Mouse (Mus musculus): ENCODE results near the gene Prkrip1. TPM values are rescaled to one million over a fixed set of nuclear protein-coding genes. Genes with fewer than 3 reads are reported as not detected.
"Not testable (repeated sequence)": the region's sequence is repeated elsewhere in the genome, so short reads cannot be mapped to it uniquely, and the experiment has no call there.

Prkrip1 gene
- polyA plus RNA-seq, 1 experiment from 2014 or later, result 51.3 TPM

GRCm38 (mm10) chr5:136230348-136231035 lies 31.7 kb upstream of the Prkrip1 start:
- H3K9ac ChIP-seq, result no peak overlapping the region
- WGBS, result 74% methylated on average over 4 of the region's 4 CpGs
- H3K27ac ChIP-seq, result no peak overlapping the region
- no peak for ATAC-seq (replicated peaks; ENCODE audit: low FRiP score)
- H3K4me2 ChIP-seq, result no peak overlapping the region
- H3K4me3 ChIP-seq (replicated peaks), result no peak overlapping the region
- no peaks in the 10 kb centered on the region for H3K9me3 ChIP-seq (replicated peaks)
- peaks cover 17% of the 10 kb centered on the region for H3K36me3 ChIP-seq
- peaks cover 7% of the 10 kb centered on the region; the same call in 1 of the 2 replicates for H3K4me1 ChIP-seq
- H3K27me3 ChIP-seq, result peaks cover 8% of the 10 kb centered on the region; the same call in 1 of the 2 replicates

GRCm38 (mm10) chr5:136226246-136226876 lies 27.6 kb upstream of the Prkrip1 start:
- 0 out of 2 replicates have a peak, but pooled peaks cover under 1% of the 10 kb centered on the region for H3K27me3 ChIP-seq
- no peak overlapping the region for H3K4me3 ChIP-seq (replicated peaks)
- H3K27ac ChIP-seq, result no peak overlapping the region
- WGBS, result 76% methylated on average over 7 of the region's 7 CpGs
- no peak for ATAC-seq (replicated peaks; ENCODE audit: low FRiP score)
- no peak overlapping the region for H3K4me2 ChIP-seq
- no peaks in the 10 kb centered on the region for H3K9me3 ChIP-seq (replicated peaks)
- H3K36me3 ChIP-seq, result peaks cover 27% of the 10 kb centered on the region
- H3K9ac ChIP-seq, result no peak overlapping the region
- no peaks in the 10 kb centered on the region for H3K4me1 ChIP-seq

DNA sequence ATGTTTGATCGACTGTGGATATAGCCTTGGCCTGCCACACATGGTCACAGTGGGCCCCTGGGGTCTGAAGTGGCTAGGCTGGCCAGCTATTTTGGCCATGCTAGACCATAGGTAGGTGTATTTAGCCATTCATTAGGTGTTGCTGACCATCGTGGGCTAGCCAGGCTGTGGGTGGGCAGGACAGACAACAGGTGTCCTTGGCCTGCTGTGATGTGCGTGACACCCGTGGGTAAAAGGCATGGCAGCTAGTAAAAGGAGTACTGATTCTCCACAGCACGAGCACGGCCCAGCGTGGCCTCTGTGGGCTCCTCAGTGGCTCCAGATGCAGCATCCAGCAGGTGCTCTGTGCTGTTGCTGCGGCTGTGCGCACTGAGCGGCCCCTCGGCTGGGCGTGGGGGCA lies 19.8 kb upstream of the Prkrip1 start:
- H3K27me3 ChIP-seq, result no peaks in the 10 kb centered on the region
- no peak overlapping the region for H3K4me3 ChIP-seq (replicated peaks)
- peaks cover 6% of the 10 kb centered on the region; the same call in 1 of the 2 replicates for H3K36me3 ChIP-seq
- H3K9me3 ChIP-seq (replicated peaks), result no peaks in the 10 kb centered on the region
- H3K4me1 ChIP-seq, result 0 out of 2 replicates have a peak, but pooled peaks cover 2% of the 10 kb centered on the region
- ATAC-seq (replicated peaks; ENCODE audit: low FRiP score), result no peak
- H3K27ac ChIP-seq, result no peak overlapping the region
- no peak overlapping the region for H3K9ac ChIP-seq
- WGBS, result 83% methylated on average over 12 of the region's 12 CpGs
- H3K4me2 ChIP-seq, result no peak overlapping the region

DNA sequence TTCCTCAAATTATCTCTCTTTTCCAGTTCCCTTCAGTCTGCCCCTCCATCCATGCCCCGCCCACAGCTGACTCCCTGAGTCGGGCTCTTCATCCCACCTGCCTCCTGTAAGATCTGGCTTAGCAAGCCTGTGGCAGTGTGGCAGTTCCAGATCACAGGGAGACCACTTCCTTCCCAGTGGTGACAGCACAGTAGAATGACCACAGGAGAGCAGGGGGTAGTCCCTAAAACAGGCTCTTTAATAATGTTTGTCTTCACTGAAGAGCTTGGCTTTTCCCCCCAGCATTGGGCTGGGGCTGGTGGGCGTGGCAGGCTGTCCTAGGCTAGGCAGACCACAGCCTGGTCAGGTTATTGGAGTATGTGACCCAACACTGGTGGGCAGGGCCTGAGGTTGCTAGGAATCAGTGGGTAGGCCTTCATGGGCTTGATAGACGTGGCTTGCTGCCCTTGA lies 19.2 kb upstream of the Prkrip1 start:
- Histone ChIP-seq H3K36me3 (peaks cover 3% of the 10 kb centered on the region; the same call in 1 of the 2 replicates), H3K27ac (no peak overlapping the region), H3K27me3 (no peaks in the 10 kb centered on the region), H3K9ac (no peak overlapping the region), H3K9me3 (replicated peaks) (no peaks in the 10 kb centered on the region), H3K4me3 (replicated peaks) (no peak overlapping the region), H3K4me2 (no peak overlapping the region), H3K4me1 (0 out of 2 replicates have a peak, but pooled peaks cover 2% of the 10 kb centered on the region)
- 69% methylated on average over 4 of the region's 4 CpGs for WGBS
- no peak for ATAC-seq (replicated peaks; ENCODE audit: low FRiP score)

GRCm38 (mm10) chr5:136217004-136217665 lies 18.4 kb upstream of the Prkrip1 start:
- 82% methylated on average over 18 of the region's 18 CpGs for WGBS
- Histone ChIP-seq H3K4me1 (0 out of 2 replicates have a peak, but pooled peaks cover 2% of the 10 kb centered on the region), H3K27ac (no peak overlapping the region), H3K36me3 (peaks cover 3% of the 10 kb centered on the region; the same call in 1 of the 2 replicates), H3K4me3 (replicated peaks) (no peak overlapping the region), H3K9me3 (replicated peaks) (no peaks in the 10 kb centered on the region), H3K27me3 (no peaks in the 10 kb centered on the region), H3K9ac (no peak overlapping the region), H3K4me2 (no peak overlapping the region)
- ATAC-seq (replicated peaks; ENCODE audit: low FRiP score), result no peak

DNA sequence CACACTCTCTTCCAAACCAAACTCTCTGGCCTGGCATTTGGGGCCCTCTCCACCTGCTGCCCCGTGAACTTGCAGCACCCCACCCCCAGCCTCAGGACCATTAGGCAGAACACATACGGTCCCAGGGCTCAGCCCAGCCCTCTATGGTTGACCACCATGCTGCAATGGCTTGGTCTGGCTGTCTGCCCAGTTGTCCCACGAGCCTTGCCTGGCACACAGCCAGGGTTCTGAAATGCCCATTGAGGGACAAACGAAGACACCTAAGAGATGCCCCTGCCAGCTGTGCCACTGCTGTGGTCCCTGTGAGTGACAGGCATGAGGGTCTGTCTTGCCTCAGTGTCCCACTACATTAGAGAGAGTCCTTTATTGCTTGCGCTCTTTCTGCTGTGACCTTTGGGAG lies 17.2 kb upstream of the Prkrip1 start:
- no peaks in the 10 kb centered on the region for H3K9me3 ChIP-seq (replicated peaks)
- H3K4me1 ChIP-seq, result 0 out of 2 replicates have a peak, but pooled peaks cover 2% of the 10 kb centered on the region
- peaks cover 3% of the 10 kb centered on the region; the same call in 1 of the 2 replicates for H3K36me3 ChIP-seq
- no peak overlapping the region for H3K4me3 ChIP-seq (replicated peaks)
- no peak for ATAC-seq (replicated peaks; ENCODE audit: low FRiP score)
- no peaks in the 10 kb centered on the region for H3K27me3 ChIP-seq
- no peak overlapping the region for H3K9ac ChIP-seq
- H3K4me2 ChIP-seq, result no peak overlapping the region
- WGBS, result 87% methylated on average over 5 of the region's 5 CpGs
- no peak overlapping the region for H3K27ac ChIP-seq

DNA sequence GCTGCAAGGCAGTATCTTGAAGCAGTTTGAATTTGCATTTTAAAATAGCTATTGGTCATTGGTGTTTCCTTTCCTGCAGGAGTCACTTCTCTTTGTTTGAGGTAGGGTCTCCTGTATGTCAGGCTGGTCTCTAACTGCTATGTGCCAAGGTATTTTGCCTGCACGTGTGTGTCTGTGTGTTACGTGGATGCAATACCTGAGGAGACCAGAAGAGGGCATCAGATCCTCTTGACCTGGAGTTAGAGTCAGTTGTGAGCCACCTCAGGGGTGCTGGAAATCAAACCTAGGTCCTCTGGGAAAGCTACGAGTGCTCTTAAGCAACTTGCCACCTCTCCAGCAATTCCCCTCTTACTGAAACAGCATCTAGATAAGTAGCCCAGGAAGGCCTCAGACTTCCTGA lies 16.4 kb upstream of the Prkrip1 start:
- no peak for ATAC-seq (replicated peaks; ENCODE audit: low FRiP score)
- WGBS, result 92% methylated on average over 3 of the region's 3 CpGs
- Histone ChIP-seq H3K36me3 (no peaks in the 10 kb centered on the region), H3K27me3 (no peaks in the 10 kb centered on the region), H3K4me1 (0 out of 2 replicates have a peak, but pooled peaks cover 2% of the 10 kb centered on the region), H3K4me3 (replicated peaks) (no peak overlapping the region), H3K9ac (no peak overlapping the region), H3K4me2 (no peak overlapping the region), H3K9me3 (replicated peaks) (no peaks in the 10 kb centered on the region), H3K27ac (no peak overlapping the region)

GRCm38 (mm10) chr5:136213716-136214115 lies 15.0 kb upstream of the Prkrip1 start:
- no peak overlapping the region for H3K4me2 ChIP-seq
- H3K9ac ChIP-seq, result no peak overlapping the region
- 84% methylated on average over 5 of the region's 5 CpGs for WGBS
- no peak overlapping the region for H3K4me3 ChIP-seq (replicated peaks)
- H3K36me3 ChIP-seq, result no peaks in the 10 kb centered on the region
- no peaks in the 10 kb centered on the region for H3K9me3 ChIP-seq (replicated peaks)
- no peak for ATAC-seq (replicated peaks; ENCODE audit: low FRiP score)
- no peaks in the 10 kb centered on the region for H3K27me3 ChIP-seq
- no peak overlapping the region for H3K27ac ChIP-seq
- 0 out of 2 replicates have a peak, but pooled peaks cover 2% of the 10 kb centered on the region for H3K4me1 ChIP-seq

DNA sequence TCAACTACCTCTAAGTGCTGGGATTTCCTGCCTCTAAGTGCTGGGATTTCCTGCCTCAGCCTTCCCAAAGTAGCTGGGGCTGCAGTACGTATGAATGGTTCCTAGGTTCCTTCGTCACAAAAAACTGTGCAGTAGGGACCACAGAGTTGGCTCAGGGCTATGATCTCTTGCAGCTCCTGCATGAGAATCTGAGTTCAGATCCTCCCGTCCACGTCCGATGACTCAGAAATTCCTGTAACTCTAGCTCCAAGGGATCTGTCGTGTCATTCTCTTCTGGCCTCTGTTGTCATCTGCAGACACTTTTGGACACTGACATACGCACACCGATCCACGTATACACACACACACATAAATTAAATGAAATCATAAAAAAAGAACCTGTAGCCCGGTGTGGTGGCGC lies 14.0 kb upstream of the Prkrip1 start:
- ATAC-seq (replicated peaks; ENCODE audit: low FRiP score), result no peak
- Histone ChIP-seq H3K9me3 (replicated peaks) (no peaks in the 10 kb centered on the region), H3K4me1 (0 out of 2 replicates have a peak, but pooled peaks cover 2% of the 10 kb centered on the region), H3K27me3 (no peaks in the 10 kb centered on the region), H3K27ac (no peak overlapping the region), H3K36me3 (no peaks in the 10 kb centered on the region), H3K4me2 (no peak overlapping the region), H3K9ac (no peak overlapping the region), H3K4me3 (replicated peaks) (no peak overlapping the region)
- 87% methylated on average over 11 of the region's 11 CpGs for WGBS

- not testable (repeated sequence) for H3K27me3 ChIP-seq; ATAC-seq (replicated peaks; ENCODE audit: low FRiP score); H3K4me3 ChIP-seq (replicated peaks); H3K9ac ChIP-seq; H3K4me2 ChIP-seq; H3K36me3 ChIP-seq; H3K27ac ChIP-seq; H3K4me1 ChIP-seq; H3K9me3 ChIP-seq (replicated peaks)
- WGBS, result 91% methylated on average over 14 of the region's 14 CpGs
Measured at GRCm38 (mm10) chr5:136211341-136212102, 12.8 kb upstream of the Prkrip1 start.

DNA sequence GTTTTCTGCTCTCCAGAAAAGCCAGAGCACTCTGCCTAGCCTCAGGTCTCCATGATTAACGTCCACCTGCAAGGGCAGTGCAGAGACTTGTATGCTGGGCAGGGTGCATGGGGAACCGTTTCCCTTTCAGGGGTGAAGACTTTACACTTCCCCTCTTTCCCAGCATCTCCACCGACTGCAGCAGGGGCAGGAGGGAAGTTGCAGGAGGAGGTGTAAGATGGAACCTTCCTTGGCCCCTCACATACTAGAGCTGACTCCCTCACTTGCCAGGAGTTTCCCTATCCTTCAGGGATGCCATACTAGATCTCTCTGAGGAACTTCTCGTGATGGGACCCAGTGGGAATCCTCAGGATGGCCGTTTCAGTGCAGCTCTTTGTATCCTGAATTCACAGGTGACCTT lies 11.8 kb upstream of the Prkrip1 start:
- Histone ChIP-seq H3K4me3 (replicated peaks) (no peak overlapping the region), H3K4me2 (no peak overlapping the region), H3K4me1 (no peaks in the 10 kb centered on the region), H3K9ac (no peak overlapping the region), H3K36me3 (no peaks in the 10 kb centered on the region), H3K9me3 (replicated peaks) (no peaks in the 10 kb centered on the region), H3K27ac (no peak overlapping the region), H3K27me3 (no peaks in the 10 kb centered on the region)
- ATAC-seq (replicated peaks; ENCODE audit: low FRiP score), result no peak
- 71% methylated on average over 5 of the region's 5 CpGs for WGBS

Data from kidney, embryonic 15.5 days (tissue).